Mouse (Mus musculus) heart, embryonic 11.5 days (tissue): Measurements from ENCODE around the gene Kif16b. TPM values are rescaled to one million over a fixed set of nuclear protein-coding genes. Genes with fewer than 3 reads are reported as not detected.

Experiments used
- ATAC-seq: fragments of 200-750 bp; cut with Nextera tagmentation; replicated peaks from 2 replicates; pipeline ENCODE4 v1.8.0; 2017; ENCODE audit warnings: moderate library complexity; ENCODE audit not compliant: insufficient number of reproducible peaks, low FRiP score, low TSS enrichment
- H3K27ac ChIP-seq: fragments of 300-500 bp; sonication (generic); 2 replicates; pipeline ENCODE4 v1.5.1; 2014; ENCODE audit warnings: mild to moderate bottlenecking, low read depth, low read length
- H3K27me3 ChIP-seq: fragments of 300-500 bp; sonication (generic); 2 replicates; pipeline ENCODE4 v1.6.1; 2014; ENCODE audit warnings: mild to moderate bottlenecking, low read length, mixed read lengths; ENCODE audit not compliant: control insufficient read depth, insufficient read depth
- H3K36me3 ChIP-seq: fragments of 300-500 bp; sonication (generic); 2 replicates; pipeline ENCODE4 v1.6.1; 2014; ENCODE audit warnings: mild to moderate bottlenecking, low read length, moderate library complexity, mixed read lengths; ENCODE audit not compliant: control insufficient read depth, insufficient read depth
- H3K4me1 ChIP-seq: fragments of 300-500 bp; sonication (generic); 2 replicates; pipeline ENCODE4 v1.6.1; 2014; ENCODE audit warnings: low read length; ENCODE audit not compliant: control insufficient read depth, insufficient read depth
- H3K4me2 ChIP-seq: fragments of 300-500 bp; sonication (generic); 2 replicates; pipeline ENCODE4 v1.6.1; 2014; ENCODE audit warnings: mild to moderate bottlenecking, moderate library complexity
- H3K4me3 ChIP-seq: fragments of 300-500 bp; sonication (generic); 2 replicates; pipeline ENCODE4 v1.5.1; 2014; ENCODE audit warnings: low read depth, low read length
- H3K9ac ChIP-seq: fragments of 300-500 bp; sonication (generic); 2 replicates; pipeline ENCODE4 v1.6.1; 2014; ENCODE audit warnings: mild to moderate bottlenecking, low read depth, low read length, moderate library complexity
- H3K9me3 ChIP-seq: fragments of 300-500 bp; sonication (generic); replicated peaks from 2 replicates; pipeline ENCODE4 v1.6.1; 2016; ENCODE audit warnings: low read length; ENCODE audit not compliant: control insufficient read depth
- WGBS: fragments of 180-500 bp; shearing (Covaris S2); extraction: QIAGEN DNeasy Blood & Tissue Kit; methylation state at CpG from one replicate; pipeline ENCODE4 v1.1.7; 2014; ENCODE audit not compliant: insufficient replicate concordance; 5-methylcytosine and 5-hydroxymethylcytosine counted together
- polyA plus RNA-seq: library from polyadenylated mRNA; unstranded; fragments of >200 nt; fragmentation: Nextera tagmentation; extraction: Ambion mirVana; gene quantifications from 2 replicates; pipeline ENCODE4 v1.2.1, GENCODE M21; 2014

Gene Kif16b
- polyA plus RNA-seq, 1 experiment from 2014 or later: 7.6 TPM

GRCm38 (mm10) chr2:142734046-142734445, 167.3 kb downstream of the Kif16b start:
- Histone ChIP-seq H3K9ac (no peak overlapping the region), H3K4me1 (no peaks in the 10 kb centered on the region), H3K27me3 (no peaks in the 10 kb centered on the region), H3K9me3 (no peaks in the 10 kb centered on the region), H3K4me3 (no peak overlapping the region), H3K27ac (no peak overlapping the region), H3K4me2 (no peak overlapping the region), H3K36me3 (no peaks in the 10 kb centered on the region)
- ATAC-seq: no peak
- WGBS: 88% methylated on average over 2 of the region's 2 CpGs

DNA sequence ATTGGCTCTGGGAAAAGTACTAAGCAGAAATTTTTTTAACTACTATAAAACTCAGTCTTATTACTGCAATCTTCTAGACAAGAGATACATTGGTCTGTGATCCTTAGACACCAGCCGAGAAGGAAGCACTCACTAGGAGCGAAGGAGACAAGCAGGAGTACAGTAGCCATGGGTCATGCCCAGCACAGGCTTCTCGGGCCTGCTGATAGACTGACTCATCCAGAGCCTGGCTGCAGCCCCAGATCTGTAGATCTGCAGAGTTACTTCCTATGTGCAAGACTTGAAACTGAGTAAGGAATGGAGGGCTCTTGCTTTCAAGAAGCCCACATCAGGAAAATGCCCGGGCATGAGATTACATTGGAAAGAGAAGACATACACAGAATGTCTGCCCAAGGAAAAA, 169.0 kb downstream of the Kif16b start:
- no peak overlapping the region for H3K4me3 ChIP-seq
- ATAC-seq: no peak
- H3K9ac ChIP-seq: no peak overlapping the region
- H3K9me3 ChIP-seq: no peaks in the 10 kb centered on the region
- no peaks in the 10 kb centered on the region for H3K36me3 ChIP-seq
- no peaks in the 10 kb centered on the region for H3K27me3 ChIP-seq
- 75% methylated on average over 4 of the region's 4 CpGs for WGBS
- H3K27ac ChIP-seq: no peak overlapping the region
- no peak overlapping the region for H3K4me2 ChIP-seq
- H3K4me1 ChIP-seq: no peaks in the 10 kb centered on the region

DNA sequence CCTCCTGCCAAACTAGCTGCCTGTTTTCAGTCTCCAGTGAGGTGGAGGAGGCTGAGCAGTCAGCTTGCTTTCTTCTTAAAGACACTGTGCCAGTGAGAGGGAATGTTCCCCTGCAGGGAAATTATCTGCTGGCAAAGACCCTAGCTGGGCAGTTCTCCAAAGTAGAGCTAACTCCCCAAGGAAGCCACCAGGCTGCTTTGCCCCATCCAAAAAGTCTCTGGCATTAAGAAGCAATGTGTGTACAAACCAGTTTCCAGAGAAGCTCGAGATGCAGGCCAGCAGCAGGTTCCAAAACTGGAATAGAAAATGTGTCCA, 169.6 kb downstream of the Kif16b start:
- Histone ChIP-seq H3K4me2 (no peak overlapping the region), H3K4me3 (no peak overlapping the region)
- ATAC-seq: no peak

GRCm38 (mm10) chr2:142731016-142731777, 170.1 kb downstream of the Kif16b start:
- Histone ChIP-seq H3K4me3 (no peak overlapping the region), H3K27me3 (no peaks in the 10 kb centered on the region), H3K27ac (no peak overlapping the region), H3K4me1 (no peaks in the 10 kb centered on the region), H3K9me3 (no peaks in the 10 kb centered on the region), H3K36me3 (no peaks in the 10 kb centered on the region), H3K9ac (no peak overlapping the region), H3K4me2 (no peak overlapping the region)
- no peak for ATAC-seq
- WGBS: 79% methylated on average over 10 of the region's 10 CpGs

More for the DNA sequence above, 169.6 kb downstream of the Kif16b start:
- Histone ChIP-seq H3K27me3 (no peaks in the 10 kb centered on the region), H3K27ac (no peak overlapping the region), H3K4me1 (no peaks in the 10 kb centered on the region), H3K9me3 (no peaks in the 10 kb centered on the region), H3K36me3 (no peaks in the 10 kb centered on the region), H3K9ac (no peak overlapping the region)
- 44% methylated on average over 1 of the region's 1 CpGs for WGBS

GRCm38 (mm10) chr2:142724215-142725001, 176.9 kb downstream of the Kif16b start:
- no peak overlapping the region for H3K27ac ChIP-seq
- no peaks in the 10 kb centered on the region for H3K27me3 ChIP-seq
- H3K4me2 ChIP-seq: no peak overlapping the region
- no peak overlapping the region for H3K9ac ChIP-seq
- no peak overlapping the region for H3K4me3 ChIP-seq
- WGBS: 73% methylated on average over 7 of the region's 7 CpGs
- no peaks in the 10 kb centered on the region for H3K9me3 ChIP-seq
- no peaks in the 10 kb centered on the region for H3K36me3 ChIP-seq
- ATAC-seq: no peak
- H3K4me1 ChIP-seq: no peaks in the 10 kb centered on the region

- H3K9ac ChIP-seq: no peak overlapping the region
- H3K9me3 ChIP-seq: no peaks in the 10 kb centered on the region
- H3K27ac ChIP-seq: no peak overlapping the region
- no peak for ATAC-seq
- H3K4me3 ChIP-seq: no peak overlapping the region
- H3K4me2 ChIP-seq: no peak overlapping the region
- H3K4me1 ChIP-seq: no peaks in the 10 kb centered on the region
- 69% methylated on average over 2 of the region's 2 CpGs for WGBS
- no peaks in the 10 kb centered on the region for H3K36me3 ChIP-seq
- no peaks in the 10 kb centered on the region for H3K27me3 ChIP-seq
These were observed 181.2 kb downstream of the Kif16b start for GRCm38 (mm10) chr2:142720174-142720573.

- Histone ChIP-seq H3K4me3 (no peak overlapping the region), H3K27ac (no peak overlapping the region), H3K9me3 (no peaks in the 10 kb centered on the region), H3K27me3 (no peaks in the 10 kb centered on the region), H3K36me3 (no peaks in the 10 kb centered on the region), H3K4me1 (no peaks in the 10 kb centered on the region), H3K4me2 (no peak overlapping the region), H3K9ac (no peak overlapping the region)
- no peak for ATAC-seq
These were observed 182.3 kb downstream of the Kif16b start for GRCm38 (mm10) chr2:142718998-142719397.

DNA sequence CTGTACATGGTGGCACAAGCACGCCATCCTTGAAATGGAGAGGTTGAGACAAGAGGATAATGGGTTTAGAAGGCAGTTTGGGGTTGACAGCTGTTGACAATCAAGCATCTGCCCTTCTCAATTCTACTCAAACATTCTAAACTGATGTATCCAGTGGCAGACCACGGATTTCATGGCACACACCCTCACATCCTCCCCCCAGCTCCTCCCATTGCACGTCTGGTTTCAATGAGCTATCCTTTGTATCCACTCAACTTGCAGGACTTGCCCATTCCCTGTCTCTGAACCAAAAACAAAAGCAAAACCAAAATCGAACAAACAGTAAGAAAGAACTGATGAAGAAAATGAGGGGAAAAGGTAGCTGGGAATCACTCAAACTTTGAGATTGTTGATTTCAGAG, 183.7 kb downstream of the Kif16b start:
- Histone ChIP-seq H3K4me2 (no peak overlapping the region), H3K4me1 (no peaks in the 10 kb centered on the region), H3K27ac (no peak overlapping the region), H3K4me3 (no peak overlapping the region), H3K27me3 (no peaks in the 10 kb centered on the region), H3K36me3 (no peaks in the 10 kb centered on the region), H3K9ac (no peak overlapping the region), H3K9me3 (no peaks in the 10 kb centered on the region)
- no peak for ATAC-seq
- WGBS: 74% methylated on average over 4 of the region's 4 CpGs

- H3K9me3 ChIP-seq: no peaks in the 10 kb centered on the region
- peaks cover 4% of the 10 kb centered on the region; the same call in 1 of the 2 replicates for H3K36me3 ChIP-seq
- H3K4me3 ChIP-seq: no peak overlapping the region
- no peak overlapping the region for H3K27ac ChIP-seq
- no peak for ATAC-seq
- no peak overlapping the region for H3K9ac ChIP-seq
- no peaks in the 10 kb centered on the region for H3K4me1 ChIP-seq
- no peak overlapping the region for H3K4me2 ChIP-seq
- 0 out of 2 replicates have a peak, but pooled peaks cover 3% of the 10 kb centered on the region for H3K27me3 ChIP-seq
These were observed 185.4 kb downstream of the Kif16b start for GRCm38 (mm10) chr2:142715912-142716260.
